Mouse (Mus musculus): Measurements from ENCODE around the gene Kcnq5. TPM values are rescaled to one million over a fixed set of nuclear protein-coding genes. Genes with fewer than 3 reads are reported as not detected.
"Not testable (repeated sequence)": the region's sequence is repeated elsewhere in the genome, so short reads cannot be mapped to it uniquely, and the experiment has no call there.

Kcnq5 gene
- polyA plus RNA-seq, 1 experiment from 2014 or later = 1.2 TPM

DNA sequence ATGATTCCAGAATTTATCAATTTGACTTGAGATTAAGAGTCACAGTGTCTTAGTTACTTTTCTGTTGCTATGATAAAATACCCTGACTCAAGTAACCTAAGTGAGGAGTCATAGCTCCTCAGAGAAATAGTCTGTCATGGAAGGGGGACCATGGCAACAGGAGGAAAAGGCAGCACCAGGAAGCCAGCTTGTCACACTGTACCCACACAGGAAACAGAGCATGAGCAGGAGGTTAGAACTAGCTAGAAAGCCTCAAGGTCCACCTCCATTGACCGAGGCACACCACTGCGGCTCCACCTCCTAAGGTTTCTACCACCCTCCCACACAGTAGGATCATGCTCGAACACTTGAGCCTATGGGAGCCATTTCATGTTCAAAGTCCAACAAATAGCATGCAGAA is 343.0 kb downstream of the Kcnq5 start:
- no peak overlapping the region for H3K9ac ChIP-seq
- H3K27me3 ChIP-seq = no peaks in the 10 kb centered on the region
- WGBS = 89% methylated on average over 3 of the region's 3 CpGs
- H3K27ac ChIP-seq = no peak overlapping the region
- no peak overlapping the region for H3K4me3 ChIP-seq
- no peak overlapping the region for H3K4me2 ChIP-seq
- H3K9me3 ChIP-seq = no peaks in the 10 kb centered on the region
- no peak for ATAC-seq (ENCODE audit: insufficient number of reproducible peaks, low FRiP score, low TSS enrichment, low read depth)
- no peaks in the 10 kb centered on the region for H3K4me1 ChIP-seq
- no peaks in the 10 kb centered on the region for H3K36me3 ChIP-seq

DNA sequence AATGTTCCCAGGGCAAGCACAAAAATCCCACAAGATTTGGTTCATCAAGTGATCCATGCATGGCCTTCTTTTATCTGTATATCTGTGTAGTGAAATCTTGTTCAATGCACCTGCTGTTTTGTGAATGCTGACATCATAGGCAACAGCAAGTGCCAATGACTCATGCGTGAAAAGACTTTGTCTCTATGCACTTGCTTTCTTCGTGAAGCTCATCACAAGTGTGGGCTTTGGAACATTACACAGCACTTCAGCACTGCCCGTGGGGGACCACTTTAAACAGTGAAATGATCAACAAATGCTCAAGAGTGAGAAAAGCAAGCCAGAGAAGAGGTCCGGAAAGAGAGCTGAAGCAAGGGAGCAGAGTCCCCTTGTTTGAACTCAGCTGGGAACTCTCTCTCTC is 345.1 kb downstream of the Kcnq5 start:
- no peaks in the 10 kb centered on the region for H3K9me3 ChIP-seq
- no peak overlapping the region for H3K9ac ChIP-seq
- H3K4me3 ChIP-seq = no peak overlapping the region
- H3K4me2 ChIP-seq = no peak overlapping the region
- WGBS = 70% methylated on average over 4 of the region's 4 CpGs
- no peak for ATAC-seq (ENCODE audit: insufficient number of reproducible peaks, low FRiP score, low TSS enrichment, low read depth)
- H3K27me3 ChIP-seq = no peaks in the 10 kb centered on the region
- no peaks in the 10 kb centered on the region for H3K4me1 ChIP-seq
- no peak overlapping the region for H3K27ac ChIP-seq
- no peaks in the 10 kb centered on the region for H3K36me3 ChIP-seq

DNA sequence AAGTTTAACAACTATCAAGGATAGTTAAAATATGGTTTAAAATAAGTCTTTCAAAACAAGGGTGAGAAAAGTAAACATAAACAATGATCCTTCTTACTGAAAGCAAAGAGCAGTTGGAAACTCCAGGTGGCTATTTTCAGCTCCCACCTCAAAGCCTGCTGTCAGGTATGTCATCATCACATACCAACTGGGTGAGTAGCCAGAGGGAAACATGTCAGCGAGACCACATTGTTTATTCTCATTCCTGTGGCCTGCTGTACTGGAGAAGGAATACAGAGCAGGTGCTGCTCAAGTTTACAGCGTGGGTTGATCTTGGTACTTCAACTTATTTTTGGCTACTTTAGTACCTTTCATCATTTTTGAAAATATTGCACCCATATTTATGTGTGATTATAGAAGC is 347.8 kb downstream of the Kcnq5 start:
- no peaks in the 10 kb centered on the region for H3K36me3 ChIP-seq
- no peak overlapping the region for H3K4me3 ChIP-seq
- H3K9me3 ChIP-seq = no peaks in the 10 kb centered on the region
- no peak for ATAC-seq (ENCODE audit: insufficient number of reproducible peaks, low FRiP score, low TSS enrichment, low read depth)
- 42% methylated on average over 2 of the region's 2 CpGs for WGBS
- H3K27me3 ChIP-seq = no peaks in the 10 kb centered on the region
- no peaks in the 10 kb centered on the region for H3K4me1 ChIP-seq
- H3K4me2 ChIP-seq = no peak overlapping the region
- no peak overlapping the region for H3K27ac ChIP-seq
- H3K9ac ChIP-seq = no peak overlapping the region

DNA sequence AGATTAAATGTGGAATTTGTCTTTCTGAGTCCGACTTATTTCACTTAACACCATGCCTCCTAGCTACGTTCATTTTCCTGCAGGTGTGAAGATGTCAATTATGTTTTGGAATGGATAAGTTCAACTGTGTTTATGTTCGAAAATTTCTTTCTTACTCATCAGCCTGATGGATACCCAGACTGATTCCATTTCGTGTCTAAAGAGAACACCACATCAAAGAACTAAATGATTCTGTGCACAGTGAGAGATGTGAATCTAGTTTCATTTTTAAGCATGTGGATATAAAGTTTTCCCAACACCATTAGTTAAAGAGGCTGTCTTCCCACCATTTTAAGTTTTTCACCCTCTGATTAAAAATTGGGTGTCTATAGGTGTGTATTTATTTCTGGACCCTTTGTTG is 357.7 kb downstream of the Kcnq5 start:
- Histone ChIP-seq H3K27ac (no peak overlapping the region), H3K4me1 (no peaks in the 10 kb centered on the region), H3K9ac (no peak overlapping the region), H3K4me2 (no peak overlapping the region), H3K36me3 (no peaks in the 10 kb centered on the region), H3K9me3 (no peaks in the 10 kb centered on the region), H3K27me3 (no peaks in the 10 kb centered on the region), H3K4me3 (no peak overlapping the region)
- no peak for ATAC-seq (ENCODE audit: insufficient number of reproducible peaks, low FRiP score, low TSS enrichment, low read depth)
- WGBS = 62% methylated on average over 4 of the region's 4 CpGs

DNA sequence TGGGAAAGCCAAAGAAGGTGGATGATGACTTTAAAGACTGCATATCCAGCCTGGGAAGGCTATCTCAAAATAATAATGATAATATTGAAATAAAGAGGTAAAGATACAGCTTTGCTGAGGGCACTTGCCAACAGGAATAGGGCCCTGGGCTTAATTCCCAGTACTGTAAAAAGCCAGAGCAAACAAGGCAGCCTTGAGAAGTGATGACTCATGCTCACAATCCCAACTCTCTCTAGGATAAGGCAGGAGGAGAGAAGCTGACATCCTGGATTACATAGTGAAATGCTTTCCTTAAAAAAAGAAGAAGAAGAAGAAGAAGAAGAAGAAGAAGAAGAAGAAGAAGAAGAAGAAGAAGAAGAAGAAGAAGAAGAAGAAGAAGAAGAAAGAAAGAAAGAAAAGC is 359.2 kb downstream of the Kcnq5 start:
- no peaks in the 10 kb centered on the region for H3K27me3 ChIP-seq
- H3K36me3 ChIP-seq = no peaks in the 10 kb centered on the region
- H3K27ac ChIP-seq = no peak overlapping the region
- H3K9ac ChIP-seq = no peak overlapping the region
- no peak overlapping the region for H3K4me2 ChIP-seq
- no peaks in the 10 kb centered on the region for H3K9me3 ChIP-seq
- H3K4me1 ChIP-seq = no peaks in the 10 kb centered on the region
- no peak overlapping the region for H3K4me3 ChIP-seq
- ATAC-seq (ENCODE audit: insufficient number of reproducible peaks, low FRiP score, low TSS enrichment, low read depth) = no peak

DNA sequence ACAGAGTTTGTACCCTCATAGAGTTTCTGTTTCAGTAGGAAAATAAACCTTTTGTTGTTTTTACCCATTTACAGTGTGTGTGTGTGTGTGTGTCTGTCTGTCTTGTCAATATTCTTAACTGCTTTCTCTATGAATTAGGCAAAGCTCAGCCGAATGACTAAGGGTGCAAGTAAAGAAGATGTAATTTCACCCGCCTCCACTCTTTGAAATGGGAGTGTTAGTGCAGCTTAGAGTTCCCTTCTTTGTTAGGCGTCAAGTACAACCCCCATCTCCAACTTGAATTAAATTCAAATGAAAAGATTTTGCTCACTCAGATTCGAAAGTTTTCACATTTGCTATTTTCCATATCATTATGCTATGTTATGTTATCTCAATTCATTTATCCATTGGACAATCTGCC is 361.1 kb downstream of the Kcnq5 start:
- no peaks in the 10 kb centered on the region for H3K36me3 ChIP-seq
- H3K4me3 ChIP-seq = no peak overlapping the region
- no peak overlapping the region for H3K27ac ChIP-seq
- 75% methylated on average over 4 of the region's 4 CpGs for WGBS
- no peak overlapping the region for H3K4me2 ChIP-seq
- no peaks in the 10 kb centered on the region for H3K4me1 ChIP-seq
- no peak for ATAC-seq (ENCODE audit: insufficient number of reproducible peaks, low FRiP score, low TSS enrichment, low read depth)
- no peak overlapping the region for H3K9ac ChIP-seq
- no peaks in the 10 kb centered on the region for H3K9me3 ChIP-seq
- H3K27me3 ChIP-seq = no peaks in the 10 kb centered on the region

DNA sequence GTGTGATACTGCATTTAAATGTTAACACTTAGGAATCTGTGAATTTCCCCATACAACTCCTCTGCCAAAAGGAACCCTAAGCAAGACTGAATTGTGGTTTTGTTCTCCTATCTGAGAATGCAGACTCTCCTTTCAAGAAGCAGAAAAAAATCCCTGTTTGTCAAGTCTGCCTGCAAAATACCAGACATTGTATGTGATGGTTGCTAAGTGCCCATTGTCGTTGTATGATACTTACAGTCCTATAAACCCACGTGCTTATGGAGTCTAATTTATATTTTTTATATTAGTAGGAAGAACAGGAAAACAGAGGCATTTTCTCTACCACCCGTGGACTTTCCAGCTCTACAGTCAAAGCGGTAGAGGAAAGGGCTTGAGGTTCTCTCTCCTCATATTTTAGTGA is 367.9 kb downstream of the Kcnq5 start:
- no peak overlapping the region for H3K27ac ChIP-seq
- no peak overlapping the region for H3K4me2 ChIP-seq
- no peaks in the 10 kb centered on the region for H3K36me3 ChIP-seq
- WGBS = 64% methylated on average over 4 of the region's 4 CpGs
- no peaks in the 10 kb centered on the region for H3K9me3 ChIP-seq
- H3K9ac ChIP-seq = no peak overlapping the region
- no peaks in the 10 kb centered on the region for H3K4me1 ChIP-seq
- H3K27me3 ChIP-seq = no peaks in the 10 kb centered on the region
- ATAC-seq (ENCODE audit: insufficient number of reproducible peaks, low FRiP score, low TSS enrichment, low read depth) = no peak
- no peak overlapping the region for H3K4me3 ChIP-seq

DNA sequence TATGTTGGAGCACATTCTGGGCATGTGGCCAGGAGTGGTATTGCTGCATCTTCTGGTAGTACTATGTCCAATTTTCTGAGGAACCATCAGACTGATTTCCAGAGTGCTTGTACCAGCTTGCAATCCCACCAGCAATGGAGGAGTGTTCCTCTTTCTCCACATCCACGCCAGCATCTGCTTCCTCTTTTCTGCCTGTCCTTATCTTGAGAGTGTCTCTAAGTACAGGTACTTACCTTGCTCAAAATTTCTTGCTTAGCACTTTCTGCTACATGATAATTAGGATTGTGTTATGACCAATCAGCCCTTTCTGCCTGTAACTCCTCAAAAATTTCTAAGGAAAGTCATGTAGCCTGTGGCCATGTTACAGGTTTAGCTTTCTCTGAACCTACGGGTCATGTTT is 394.3 kb downstream of the Kcnq5 start:
- H3K9ac ChIP-seq; H3K4me3 ChIP-seq; ATAC-seq (ENCODE audit: insufficient number of reproducible peaks, low FRiP score, low TSS enrichment, low read depth); H3K4me2 ChIP-seq; H3K36me3 ChIP-seq; H3K27me3 ChIP-seq; H3K9me3 ChIP-seq; H3K27ac ChIP-seq; H3K4me1 ChIP-seq: not testable (repeated sequence)
- 78% methylated on average over 2 of the region's 2 CpGs for WGBS

DNA sequence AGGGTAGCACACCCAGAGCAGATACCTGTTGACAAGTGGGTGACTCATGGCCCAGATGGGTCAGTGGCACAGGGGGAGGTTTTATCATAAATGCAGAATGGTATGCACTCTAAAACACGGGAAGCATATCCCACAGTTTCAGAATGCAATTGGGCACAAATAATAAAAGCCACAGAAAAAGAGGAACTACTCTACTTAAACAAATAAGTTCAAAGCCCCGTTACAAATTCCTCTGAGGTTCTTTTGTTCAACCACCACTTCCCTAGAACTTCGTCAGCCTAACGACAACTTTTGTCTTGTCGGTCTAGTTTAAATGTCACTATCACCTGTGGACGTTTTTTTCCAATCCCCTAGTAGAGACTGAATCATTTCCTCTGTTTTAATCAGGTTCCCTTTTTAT is 407.1 kb downstream of the Kcnq5 start:
- no peak overlapping the region for H3K4me2 ChIP-seq
- no peaks in the 10 kb centered on the region for H3K9me3 ChIP-seq
- no peak overlapping the region for H3K4me3 ChIP-seq
- no peaks in the 10 kb centered on the region for H3K36me3 ChIP-seq
- no peak overlapping the region for H3K9ac ChIP-seq
- ATAC-seq (ENCODE audit: insufficient number of reproducible peaks, low FRiP score, low TSS enrichment, low read depth) = no peak
- H3K4me1 ChIP-seq = no peaks in the 10 kb centered on the region
- H3K27me3 ChIP-seq = no peaks in the 10 kb centered on the region
- WGBS = 67% methylated on average over 6 of the region's 6 CpGs
- no peak overlapping the region for H3K27ac ChIP-seq

DNA sequence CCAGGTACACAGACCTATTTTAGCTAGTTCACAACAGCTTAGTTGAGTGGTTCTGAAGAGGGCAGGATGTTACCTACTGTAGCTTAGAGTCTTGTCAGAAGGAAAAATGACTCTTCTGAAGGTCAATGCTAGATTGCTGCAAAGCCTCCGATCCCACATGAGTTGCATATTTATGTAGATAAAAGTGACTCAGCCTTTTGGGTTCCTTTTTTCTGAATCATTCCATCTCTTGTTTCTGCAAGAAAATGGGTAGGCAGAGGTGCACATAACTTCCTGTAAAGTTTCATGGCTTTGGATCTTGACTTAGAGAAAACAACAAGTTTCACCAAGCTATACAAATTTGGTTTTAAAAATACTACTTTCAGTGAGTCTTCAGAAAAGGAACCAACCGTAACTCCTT is 409.0 kb downstream of the Kcnq5 start:
- Histone ChIP-seq H3K4me2 (no peak overlapping the region), H3K4me1 (no peaks in the 10 kb centered on the region), H3K9ac (no peak overlapping the region), H3K27me3 (no peaks in the 10 kb centered on the region), H3K9me3 (no peaks in the 10 kb centered on the region), H3K36me3 (no peaks in the 10 kb centered on the region), H3K4me3 (no peak overlapping the region), H3K27ac (no peak overlapping the region)
- ATAC-seq (ENCODE audit: insufficient number of reproducible peaks, low FRiP score, low TSS enrichment, low read depth) = no peak
- 91% methylated on average over 2 of the region's 2 CpGs for WGBS

DNA sequence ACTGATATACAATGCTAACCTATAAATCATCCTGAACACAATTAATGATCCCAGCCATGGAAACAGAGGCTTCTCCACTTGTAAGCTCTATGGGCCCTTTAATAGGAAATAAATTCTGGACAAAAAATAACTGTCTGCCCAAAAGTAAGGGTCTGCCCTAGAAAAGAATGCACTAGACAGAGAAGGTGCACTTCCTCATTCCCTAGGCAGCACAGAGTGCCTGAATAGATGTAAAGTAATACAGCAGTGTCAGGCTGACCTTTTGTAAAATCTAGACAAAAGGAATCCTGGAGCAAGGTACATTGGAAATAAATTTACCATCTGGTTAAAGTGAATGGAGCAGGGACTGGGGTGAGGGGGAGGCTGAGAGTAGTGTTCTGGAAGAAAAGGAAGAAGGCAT is 417.8 kb downstream of the Kcnq5 start:
- H3K4me2 ChIP-seq = no peak overlapping the region

DNA sequence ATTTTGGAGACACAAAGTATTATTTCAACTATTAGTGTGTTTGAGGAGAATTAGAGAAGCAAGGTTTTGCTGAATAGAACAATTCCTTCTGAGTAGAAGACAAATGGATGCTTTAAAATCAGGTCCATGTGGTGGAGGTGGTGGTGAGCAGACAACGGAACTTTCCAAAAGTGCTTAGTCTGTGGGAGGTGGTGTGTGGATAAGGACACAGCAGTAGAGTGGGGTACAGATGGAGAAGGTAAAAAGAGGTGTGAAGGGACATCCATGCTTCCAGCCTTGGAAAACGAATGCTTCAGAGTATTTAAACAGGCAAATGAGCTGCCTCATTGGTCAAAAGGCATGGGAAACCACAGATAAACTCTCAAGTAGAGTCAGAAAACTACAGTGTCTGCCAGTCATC is 422.3 kb downstream of the Kcnq5 start:
- no peaks in the 10 kb centered on the region for H3K9me3 ChIP-seq
- no peaks in the 10 kb centered on the region for H3K27me3 ChIP-seq
- H3K36me3 ChIP-seq = no peaks in the 10 kb centered on the region
- H3K27ac ChIP-seq = no peak overlapping the region
- no peaks in the 10 kb centered on the region for H3K4me1 ChIP-seq
- H3K4me3 ChIP-seq = no peak overlapping the region
- 83% methylated on average over 2 of the region's 2 CpGs for WGBS
- H3K4me2 ChIP-seq = no peak overlapping the region
- H3K9ac ChIP-seq = no peak overlapping the region
- ATAC-seq (ENCODE audit: insufficient number of reproducible peaks, low FRiP score, low TSS enrichment, low read depth) = no peak

More for the DNA sequence above, 417.8 kb downstream of the Kcnq5 start:
- Histone ChIP-seq H3K4me1 (no peaks in the 10 kb centered on the region), H3K9me3 (no peaks in the 10 kb centered on the region), H3K27ac (no peak overlapping the region), H3K4me3 (no peak overlapping the region), H3K36me3 (no peaks in the 10 kb centered on the region), H3K27me3 (no peaks in the 10 kb centered on the region), H3K9ac (no peak overlapping the region)
- no peak for ATAC-seq (ENCODE audit: insufficient number of reproducible peaks, low FRiP score, low TSS enrichment, low read depth)

DNA sequence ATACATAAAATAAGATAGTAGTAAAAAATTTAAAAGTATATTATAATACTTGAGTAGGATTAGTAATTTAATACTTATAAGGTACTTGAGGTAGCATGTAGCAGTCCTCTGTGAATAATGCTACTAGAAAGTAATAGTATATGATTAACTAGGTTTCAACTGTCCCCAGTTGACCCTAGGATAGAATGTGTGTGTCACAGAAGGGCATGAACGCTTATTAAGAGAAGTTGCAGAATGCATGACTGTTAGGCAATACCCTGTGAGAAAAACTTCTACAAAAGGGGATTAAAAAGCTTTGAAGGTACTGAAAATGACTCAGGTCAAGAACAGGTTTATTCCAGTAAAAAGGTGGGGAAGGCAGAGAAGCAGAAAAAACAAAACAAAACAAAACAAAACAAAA is 430.9 kb downstream of the Kcnq5 start:
- H3K36me3 ChIP-seq = no peaks in the 10 kb centered on the region
- no peak overlapping the region for H3K9ac ChIP-seq
- ATAC-seq (ENCODE audit: insufficient number of reproducible peaks, low FRiP score, low TSS enrichment, low read depth) = no peak
- 54% methylated on average over 1 of the region's 1 CpGs for WGBS
- no peak overlapping the region for H3K27ac ChIP-seq
- H3K27me3 ChIP-seq = no peaks in the 10 kb centered on the region
- no peak overlapping the region for H3K4me3 ChIP-seq
- H3K9me3 ChIP-seq = no peaks in the 10 kb centered on the region
- no peak overlapping the region for H3K4me2 ChIP-seq
- H3K4me1 ChIP-seq = no peaks in the 10 kb centered on the region

All from limb, embryonic 15.5 days (tissue).